Mouse (Mus musculus): Measurements from ENCODE around the gene Rsph1.

Rsph1 gene

GRCm38 (mm10) chr17:31253951-31254350 is 23.2 kb downstream of the Rsph1 start:
- DNase-seq = no peak

- DNase-seq = peak; percentile 15
Measured at GRCm38 (mm10) chr17:31247144-31247543, 30.0 kb downstream of the Rsph1 start.

GRCm38 (mm10) chr17:31245321-31245720 is 31.9 kb downstream of the Rsph1 start:
- DNase-seq = no peak

- DNase-seq = peak; percentile 22
Measured at GRCm38 (mm10) chr17:31242764-31243163, 34.4 kb downstream of the Rsph1 start.

GRCm38 (mm10) chr17:31241156-31241555 is 36.0 kb downstream of the Rsph1 start:
- no peak for DNase-seq

- no peak for DNase-seq
Measured at GRCm38 (mm10) chr17:31238234-31239020, 38.8 kb downstream of the Rsph1 start.

GRCm38 (mm10) chr17:31235915-31236314 is 41.3 kb downstream of the Rsph1 start:
- DNase-seq = no peak

GRCm38 (mm10) chr17:31232251-31233010 is 44.8 kb downstream of the Rsph1 start:
- peak; percentile 48 for DNase-seq

GRCm38 (mm10) chr17:31231780-31232179 is 45.4 kb downstream of the Rsph1 start:
- no peak for DNase-seq

- DNase-seq = no peak
Measured at GRCm38 (mm10) chr17:31226931-31227330, 50.3 kb downstream of the Rsph1 start.

- DNase-seq = no peak
Measured at GRCm38 (mm10) chr17:31226368-31226767, 50.8 kb downstream of the Rsph1 start.

- no peak for DNase-seq
Measured at GRCm38 (mm10) chr17:31224591-31224990, 52.6 kb downstream of the Rsph1 start.

GRCm38 (mm10) chr17:31223835-31224234 is 53.3 kb downstream of the Rsph1 start:
- DNase-seq = no peak

GRCm38 (mm10) chr17:31222810-31223310 is 54.3 kb downstream of the Rsph1 start:
- no peak for DNase-seq

- DNase-seq = no peak
Measured at GRCm38 (mm10) chr17:31216068-31216955, 60.9 kb downstream of the Rsph1 start.

GRCm38 (mm10) chr17:31211881-31212280 is 65.3 kb downstream of the Rsph1 start:
- DNase-seq = no peak

- no peak for DNase-seq
Measured at GRCm38 (mm10) chr17:31210299-31210698, 66.9 kb downstream of the Rsph1 start.

- DNase-seq = no peak
Measured at GRCm38 (mm10) chr17:31209376-31209930, 67.7 kb downstream of the Rsph1 start.

GRCm38 (mm10) chr17:31208654-31209053 is 68.5 kb downstream of the Rsph1 start:
- DNase-seq = no peak

- DNase-seq = no peak
Measured at GRCm38 (mm10) chr17:31207771-31208334, 69.3 kb downstream of the Rsph1 start, which contains the start of gene Ubash3a. Gene Ubash3a (plus strand): TSS chr17:31207873.

Data from retina, postnatal 1 day (tissue).